Mouse (Mus musculus) forebrain, embryonic 12.5 days (tissue): Measurements from ENCODE around the gene Pcid2. TPM values are rescaled to one million over a fixed set of nuclear protein-coding genes. Genes with fewer than 3 reads are reported as not detected.
"Not testable (repeated sequence)": the region's sequence is repeated elsewhere in the genome, so short reads cannot be mapped to it uniquely, and the experiment has no call there.

ENCODE experiments used
- ATAC-seq: fragments of 200-750 bp; cut with Nextera tagmentation; 2 replicates; pipeline ENCODE4 v1.8.0; 2017; ENCODE audit warnings: moderate TSS enrichment; ENCODE audit not compliant: low FRiP score
- H3K27ac ChIP-seq: fragments of 300-500 bp; sonication (generic); 2 replicates; pipeline ENCODE4 v1.5.1; 2016; ENCODE audit warnings: mild to moderate bottlenecking
- H3K27me3 ChIP-seq: fragments of 300-500 bp; sonication (generic); 2 replicates; pipeline ENCODE4 v1.6.1; 2016; ENCODE audit warnings: mild to moderate bottlenecking
- H3K36me3 ChIP-seq: fragments of 300-500 bp; sonication (generic); replicated peaks from 2 replicates; pipeline ENCODE4 v1.6.1; 2016; ENCODE audit warnings: mild to moderate bottlenecking
- H3K4me1 ChIP-seq: fragments of 300-500 bp; sonication (generic); 2 replicates; pipeline ENCODE4 v1.6.1; 2016
- H3K4me2 ChIP-seq: fragments of 300-500 bp; sonication (generic); 2 replicates; pipeline ENCODE4 v1.6.1; 2016; ENCODE audit warnings: mild to moderate bottlenecking, moderate library complexity
- H3K4me3 ChIP-seq: fragments of 300-500 bp; sonication (generic); replicated peaks from 2 replicates; pipeline ENCODE4 v1.5.1; 2016; ENCODE audit warnings: mild to moderate bottlenecking
- H3K9ac ChIP-seq: fragments of 300-500 bp; sonication (generic); 2 replicates; pipeline ENCODE4 v1.6.1; 2016; ENCODE audit warnings: mild to moderate bottlenecking
- H3K9me3 ChIP-seq: fragments of 300-500 bp; sonication (generic); 2 replicates; pipeline ENCODE4 v1.6.1; 2016
- WGBS: fragments of 180-500 bp; shearing (Covaris S2); methylation state at CpG from one replicate; pipeline ENCODE4 v1.1.7; 2016; 5-methylcytosine and 5-hydroxymethylcytosine counted together
- polyA plus RNA-seq: library from polyadenylated mRNA; unstranded; fragments of >200 nt; fragmentation: Nextera tagmentation; extraction: Ambion mirVana; gene quantifications from 2 replicates; pipeline ENCODE4 v1.2.1, GENCODE M21; 2016

The Pcid2 gene
- polyA plus RNA-seq: 57.7 and 60.0 TPM in 2 replicates

- peaks cover 32% of the 10 kb centered on the region for H3K4me1 ChIP-seq
- no peaks in the 10 kb centered on the region for H3K27me3 ChIP-seq
- peak within 1 kb of the TSS; percentile 97 for H3K4me3 ChIP-seq
- H3K4me2 ChIP-seq: peak within 1 kb of the TSS; percentile 99
- H3K27ac ChIP-seq: peak within 1 kb of the TSS; percentile 89
- H3K9me3 ChIP-seq: no peaks in the 10 kb centered on the region
- H3K36me3 ChIP-seq: 0 out of 2 replicates have a peak, but pooled peaks cover 5% of the 10 kb centered on the region
- WGBS: under 1% methylated on average over 75 of the region's 87 CpGs
- peak; percentile 96 for ATAC-seq
- H3K9ac ChIP-seq: peak within 1 kb of the TSS; percentile 86
Observed at GRCm38 (mm10) chr8:13105087-13105881, at the start of gene Pcid2, which contains the start of gene Cul4a. Pcid2 (minus strand) TSS chr8:13105459. Cul4a (plus strand) TSS chr8:13105621.

- 0 out of 2 replicates have a peak, but pooled peaks cover 4% of the 10 kb centered on the region for H3K4me1 ChIP-seq
- H3K27me3 ChIP-seq: no peaks in the 10 kb centered on the region
- ATAC-seq: no peak
- peaks cover 8% of the 10 kb centered on the region for H3K36me3 ChIP-seq
- WGBS: 85% methylated on average over 9 of the region's 9 CpGs
- H3K4me2 ChIP-seq: no peak overlapping the region
- H3K4me3 ChIP-seq: no peak overlapping the region
- no peaks in the 10 kb centered on the region for H3K9me3 ChIP-seq
- H3K9ac ChIP-seq: no peak overlapping the region
- no peak overlapping the region for H3K27ac ChIP-seq
Observed at GRCm38 (mm10) chr8:13154099-13154498, 48.8 kb upstream of the Pcid2 start.

- no peak overlapping the region for H3K9ac ChIP-seq
- H3K27ac ChIP-seq: no peak overlapping the region
- H3K9me3 ChIP-seq: no peaks in the 10 kb centered on the region
- WGBS: 68% methylated on average over 2 of the region's 2 CpGs
- H3K27me3 ChIP-seq: no peaks in the 10 kb centered on the region
- peaks cover 33% of the 10 kb centered on the region for H3K36me3 ChIP-seq
- H3K4me3 ChIP-seq: no peak overlapping the region
- no peak for ATAC-seq
- no peaks in the 10 kb centered on the region for H3K4me1 ChIP-seq
- H3K4me2 ChIP-seq: no peak overlapping the region
Observed at GRCm38 (mm10) chr8:13150929-13151328, 45.7 kb upstream of the Pcid2 start.

- no peak overlapping the region for H3K27ac ChIP-seq
- H3K4me2 ChIP-seq: no peak overlapping the region
- no peaks in the 10 kb centered on the region for H3K4me1 ChIP-seq
- no peaks in the 10 kb centered on the region for H3K27me3 ChIP-seq
- H3K4me3 ChIP-seq: no peak overlapping the region
- H3K9me3 ChIP-seq: no peaks in the 10 kb centered on the region
- 64% methylated on average over 5 of the region's 5 CpGs for WGBS
- peaks cover 44% of the 10 kb centered on the region for H3K36me3 ChIP-seq
- no peak overlapping the region for H3K9ac ChIP-seq
- ATAC-seq: no peak
Observed at GRCm38 (mm10) chr8:13149866-13150265, 44.6 kb upstream of the Pcid2 start.

- H3K9ac ChIP-seq: no peak overlapping the region
- peaks cover 50% of the 10 kb centered on the region for H3K36me3 ChIP-seq
- no peak overlapping the region for H3K4me3 ChIP-seq
- H3K27ac ChIP-seq: no peak overlapping the region
- no peaks in the 10 kb centered on the region for H3K27me3 ChIP-seq
- no peak overlapping the region for H3K4me2 ChIP-seq
- ATAC-seq: no peak
- WGBS: 96% methylated on average over 2 of the region's 2 CpGs
- H3K4me1 ChIP-seq: no peaks in the 10 kb centered on the region
- no peaks in the 10 kb centered on the region for H3K9me3 ChIP-seq
Observed at GRCm38 (mm10) chr8:13149287-13149686, 44.0 kb upstream of the Pcid2 start.

GRCm38 (mm10) chr8:13148476-13148875 is 43.2 kb upstream of the Pcid2 start:
- H3K36me3 ChIP-seq: peaks cover 54% of the 10 kb centered on the region
- H3K9me3 ChIP-seq: no peaks in the 10 kb centered on the region
- 90% methylated on average over 2 of the region's 2 CpGs for WGBS
- no peaks in the 10 kb centered on the region for H3K4me1 ChIP-seq
- no peak overlapping the region for H3K27ac ChIP-seq
- H3K4me2 ChIP-seq: no peak overlapping the region
- H3K9ac ChIP-seq: no peak overlapping the region
- H3K4me3 ChIP-seq: no peak overlapping the region
- no peaks in the 10 kb centered on the region for H3K27me3 ChIP-seq
- ATAC-seq: no peak

GRCm38 (mm10) chr8:13141681-13142080 is 36.4 kb upstream of the Pcid2 start:
- no peaks in the 10 kb centered on the region for H3K27me3 ChIP-seq
- no peak for ATAC-seq
- H3K27ac ChIP-seq: no peak overlapping the region
- 92% methylated on average over 5 of the region's 5 CpGs for whole genome bisulfite sequencing
- H3K4me2 ChIP-seq: no peak overlapping the region
- no peaks in the 10 kb centered on the region for H3K4me1 ChIP-seq
- H3K9ac ChIP-seq: no peak overlapping the region
- no peak overlapping the region for H3K4me3 ChIP-seq
- peaks cover 98% of the 10 kb centered on the region for H3K36me3 ChIP-seq
- H3K9me3 ChIP-seq: no peaks in the 10 kb centered on the region

- H3K4me3 ChIP-seq: no peak overlapping the region
- no peak overlapping the region for H3K27ac ChIP-seq
- no peak overlapping the region for H3K4me2 ChIP-seq
- no peaks in the 10 kb centered on the region for H3K27me3 ChIP-seq
- 92% methylated on average over 6 of the region's 6 CpGs for WGBS
- H3K4me1 ChIP-seq: no peaks in the 10 kb centered on the region
- peaks cover 97% of the 10 kb centered on the region for H3K36me3 ChIP-seq
- no peak for ATAC-seq
- no peak overlapping the region for H3K9ac ChIP-seq
- no peaks in the 10 kb centered on the region for H3K9me3 ChIP-seq
Observed at GRCm38 (mm10) chr8:13139641-13140182, 34.5 kb upstream of the Pcid2 start.

- not testable (repeated sequence) for H3K27ac ChIP-seq, H3K4me1 ChIP-seq, H3K4me3 ChIP-seq, ATAC-seq, H3K4me2 ChIP-seq, H3K27me3 ChIP-seq, H3K9ac ChIP-seq, H3K9me3 ChIP-seq
- peaks cover 97% of the 10 kb centered on the region for H3K36me3 ChIP-seq
- 71% methylated on average over 9 of the region's 9 CpGs for WGBS
Observed at GRCm38 (mm10) chr8:13132220-13132619, 27.0 kb upstream of the Pcid2 start.

GRCm38 (mm10) chr8:13124897-13125296 is 19.6 kb upstream of the Pcid2 start:
- no peak overlapping the region for H3K9ac ChIP-seq
- H3K4me2 ChIP-seq: no peak overlapping the region
- H3K4me1 ChIP-seq: no peaks in the 10 kb centered on the region
- H3K27ac ChIP-seq: no peak overlapping the region
- H3K27me3 ChIP-seq: no peaks in the 10 kb centered on the region
- 92% methylated on average over 8 of the region's 8 CpGs for WGBS
- ATAC-seq: no peak
- H3K4me3 ChIP-seq: no peak overlapping the region
- no peaks in the 10 kb centered on the region for H3K9me3 ChIP-seq
- peaks cover 73% of the 10 kb centered on the region for H3K36me3 ChIP-seq

GRCm38 (mm10) chr8:13122887-13123421 is 17.7 kb upstream of the Pcid2 start:
- no peak overlapping the region for H3K27ac ChIP-seq
- no peak overlapping the region for H3K4me3 ChIP-seq
- H3K4me1 ChIP-seq: no peaks in the 10 kb centered on the region
- ATAC-seq: no peak
- no peaks in the 10 kb centered on the region for H3K27me3 ChIP-seq
- whole genome bisulfite sequencing: 93% methylated on average over 7 of the region's 7 CpGs
- no peak overlapping the region for H3K9ac ChIP-seq
- H3K4me2 ChIP-seq: no peak overlapping the region
- peaks cover 61% of the 10 kb centered on the region for H3K36me3 ChIP-seq
- no peaks in the 10 kb centered on the region for H3K9me3 ChIP-seq

GRCm38 (mm10) chr8:13120882-13121665 is 15.8 kb upstream of the Pcid2 start:
- Histone ChIP-seq H3K4me3 (no peak overlapping the region), H3K27ac (no peak overlapping the region), H3K4me2 (no peak overlapping the region), H3K9me3 (no peaks in the 10 kb centered on the region), H3K36me3 (peaks cover 42% of the 10 kb centered on the region), H3K4me1 (no peaks in the 10 kb centered on the region), H3K9ac (no peak overlapping the region), H3K27me3 (no peaks in the 10 kb centered on the region)
- no peak for ATAC-seq
- WGBS: 87% methylated on average over 7 of the region's 7 CpGs
